Mouse (Mus musculus) embryonic stem cell, embryonic (primary cell): Measurements from ENCODE around the gene Tcfl5.

ENCODE experiments used
- CTCF ChIA-PET, 4 experiments: fragments of 300-600 bp in 2 of 4; fragments of 350-600 bp in 2 of 4; sonication (Branson Sonifier 250); formaldehyde crosslinking; loops; one replicate each; lab custom pipeline; 2022; ENCODE audit warnings: inconsistent platforms in 2 of 4; lab: Charles Lee
- POLR2A ChIA-PET, 4 experiments: fragments of 300-600 bp in 2 of 4; fragments of 350-600 bp in 2 of 4; sonication (Branson Sonifier 250); formaldehyde crosslinking; loops; one replicate each; lab custom pipeline; 2022; ENCODE audit warnings: antibody characterized with exemption in 4 of 4, inconsistent platforms in 1 of 4; lab: Charles Lee

Tcfl5 gene

DNA sequence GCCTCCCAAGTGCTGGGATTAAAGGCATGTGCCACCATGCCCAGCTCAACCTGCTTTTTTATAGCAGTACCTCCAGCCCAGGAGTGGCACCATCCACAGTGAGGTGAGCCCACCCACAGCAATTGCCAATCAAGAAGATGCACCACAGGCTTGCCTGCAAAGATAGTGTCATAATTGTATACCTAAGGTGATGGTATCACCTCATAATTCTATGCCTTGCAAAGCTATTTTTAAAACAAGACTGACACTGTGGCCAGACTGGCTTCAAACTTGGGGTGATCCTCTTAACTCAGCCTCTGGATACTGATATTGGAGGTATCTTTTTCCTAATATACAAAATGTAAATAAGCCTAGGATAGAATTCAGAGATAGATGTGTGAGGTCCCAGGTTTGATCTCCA is 1.1 kb upstream of the Tcfl5 start:
- ChIA-PET CTCF (interaction anchor here in 2 of 4 experiments (1.1 to 2.3 kb wide), 2 partner anchors 13 to 61 kb away, joined by 3 to 13 read pairs; no protein-coding TSS in a partner anchor), POLR2A (interaction anchor here in 2 of 4 experiments (1.0 to 2.9 kb wide), 12 partner anchors 13 to 136 kb away, joined by 3 to 19 read pairs (median 4); partner anchors contain the start of genes Ogfr (in 2 of the 2), Dido1 (in 1 of the 2) and Gid8 (in 1 of the 2))

DNA sequence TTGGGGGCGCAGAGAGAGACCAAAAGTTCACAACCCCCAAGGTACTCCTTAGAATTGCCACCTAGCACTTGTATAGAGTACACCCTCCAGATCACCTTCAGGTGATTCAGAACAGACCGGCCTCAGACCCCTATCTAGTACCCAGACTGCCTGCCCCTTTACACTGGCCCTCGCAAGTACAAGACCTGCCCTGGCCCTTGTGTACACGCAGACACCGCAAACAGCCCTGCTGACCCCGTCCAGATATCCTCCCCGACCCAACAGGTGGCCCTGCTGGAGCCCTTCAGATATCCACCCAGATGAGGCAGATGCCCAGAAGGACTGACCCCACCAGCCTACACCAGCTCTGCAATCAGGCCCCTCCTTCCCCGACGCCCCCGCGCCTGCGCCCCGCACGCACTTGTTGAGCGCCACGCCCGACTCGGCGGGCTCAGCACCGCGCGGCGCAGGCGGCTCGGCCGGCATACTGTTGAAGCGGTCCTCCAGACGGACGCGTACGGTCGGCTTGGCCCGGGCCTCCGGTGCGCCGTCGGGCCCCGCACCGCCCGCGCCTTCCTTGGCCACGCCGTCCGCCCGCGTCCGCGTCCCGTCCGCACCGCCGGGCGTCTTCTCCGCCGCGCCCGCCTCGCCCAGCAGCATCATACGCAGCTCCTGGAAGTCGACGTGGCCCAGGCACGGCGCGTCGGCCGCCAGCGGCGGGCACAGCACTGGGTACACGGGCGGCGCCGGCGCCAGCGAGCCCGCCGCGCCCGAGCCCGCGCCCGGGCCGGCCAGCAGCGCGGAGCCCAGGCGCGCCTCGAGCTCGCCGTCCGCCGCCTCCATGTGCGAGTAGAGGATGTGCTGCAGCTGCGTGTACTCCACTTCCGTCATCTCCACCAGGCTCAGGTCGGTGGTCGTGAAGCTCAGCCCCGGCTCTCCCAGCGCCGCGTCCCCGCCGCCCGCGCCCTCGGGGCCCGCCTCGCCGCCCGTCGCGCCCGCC is 643 bp downstream of the Tcfl5 start:
- POLR2A ChIA-PET = interaction anchor here in 3 of 4 experiments (0.7 to 2.9 kb wide), 36 partner anchors 11 to 385 kb away, joined by 3 to 19 read pairs (median 4); partner anchors contain the start of genes Dido1 (in 2 of the 3), Gid8 (in 2 of the 3), Ogfr (in 1 of the 3) and Rps21 (in 1 of the 3)
- CTCF ChIA-PET = interaction anchor here in 2 of 4 experiments (0.5 to 2.3 kb wide), 6 partner anchors 15 to 170 kb away, joined by 3 to 13 read pairs (median 4); no protein-coding TSS in a partner anchor

DNA sequence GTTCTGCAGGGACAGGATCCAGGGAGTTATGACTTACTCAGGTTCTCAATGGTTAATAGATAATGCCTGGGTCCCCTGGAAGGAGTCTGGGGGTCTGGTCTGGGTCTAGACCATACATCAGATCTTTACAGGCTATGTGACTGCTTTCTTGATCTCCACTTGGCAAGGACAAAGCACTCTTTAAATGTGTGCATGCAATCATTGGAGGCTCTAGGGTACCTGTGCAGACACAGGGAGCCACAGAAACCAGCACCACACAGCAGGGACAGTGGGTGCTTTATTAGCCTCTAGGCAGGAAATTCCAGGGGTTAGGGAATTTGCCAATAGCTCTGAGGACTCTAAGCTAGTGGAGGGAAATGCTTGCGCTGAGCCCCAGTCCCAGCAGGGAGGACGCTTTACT is 30.6 kb downstream of the Tcfl5 start:
- ChIA-PET CTCF (interaction anchor here in 1 of 4 experiments (0.6 kb wide), 1 partner anchor 568 kb away, joined by 3 read pairs; no protein-coding TSS in a partner anchor), POLR2A (interaction anchor here in 2 of 4 experiments (1.1 to 5.9 kb wide), 4 partner anchors 7 to 23 kb away, joined by 3 to 37 read pairs (median 4); partner anchors contain the start of gene Ogfr (in 1 of the 2))

DNA sequence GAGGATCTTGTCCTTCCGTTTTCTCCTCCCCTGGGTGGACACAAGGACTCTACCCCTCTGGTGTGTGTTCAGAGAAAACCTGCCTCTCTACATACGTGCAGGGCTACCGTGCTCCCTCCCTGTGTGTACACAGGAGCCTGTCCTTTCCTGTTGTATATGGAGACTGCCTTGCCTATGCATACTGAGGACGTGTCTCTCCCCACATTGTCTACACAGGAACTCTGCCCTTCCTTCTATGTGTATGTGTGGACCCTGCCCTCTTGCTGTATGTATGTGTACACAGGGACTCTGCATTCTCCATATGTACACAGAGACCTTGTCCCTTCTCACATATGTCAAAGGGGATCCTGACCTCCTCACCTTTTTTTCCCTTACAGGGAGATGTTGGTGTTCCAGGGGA is 32.2 kb downstream of the Tcfl5 start:
- POLR2A ChIA-PET = interaction anchor here in 1 of 4 experiments (0.6 to 2.4 kb wide), 3 partner anchors 21 to 120 kb away, joined by 3 to 6 read pairs (median 5); partner anchors contain the start of gene Ogfr
- CTCF ChIA-PET = no interaction called here

DNA sequence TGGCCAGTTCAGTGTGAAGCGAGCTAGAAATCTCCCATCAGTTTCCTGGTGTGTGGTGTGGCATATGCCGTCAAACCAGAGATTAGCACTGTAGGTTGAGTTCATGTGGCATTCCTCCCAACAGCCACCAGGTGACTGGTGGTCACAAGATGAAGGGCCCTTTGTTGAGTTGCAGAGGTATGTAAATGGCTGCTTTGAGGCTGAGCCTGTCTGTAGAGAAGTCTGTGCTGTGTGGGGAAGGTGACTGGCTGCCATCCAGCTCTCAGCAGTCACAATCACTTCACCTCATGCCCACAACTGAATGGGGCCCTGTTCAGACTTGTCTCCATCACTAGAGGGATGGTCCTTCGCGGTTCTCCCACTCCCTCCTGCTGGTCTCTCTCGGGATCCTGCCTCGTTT is 37.7 kb downstream of the Tcfl5 start:
- ChIA-PET POLR2A (interaction anchor here in 3 of 4 experiments (0.6 to 7.5 kb wide), 37 partner anchors 10 to 348 kb away, joined by 3 to 82 read pairs (median 4); partner anchors contain the start of genes Dido1 (in 2 of the 3), Gid8 (in 2 of the 3), Ogfr (in 2 of the 3) and Mrgbp (in 1 of the 3)), CTCF (interaction anchor here in 3 of 4 experiments (0.6 to 1.2 kb wide), 8 partner anchors 8 to 258 kb away, joined by 3 to 7 read pairs (median 3); no protein-coding TSS in a partner anchor)

DNA sequence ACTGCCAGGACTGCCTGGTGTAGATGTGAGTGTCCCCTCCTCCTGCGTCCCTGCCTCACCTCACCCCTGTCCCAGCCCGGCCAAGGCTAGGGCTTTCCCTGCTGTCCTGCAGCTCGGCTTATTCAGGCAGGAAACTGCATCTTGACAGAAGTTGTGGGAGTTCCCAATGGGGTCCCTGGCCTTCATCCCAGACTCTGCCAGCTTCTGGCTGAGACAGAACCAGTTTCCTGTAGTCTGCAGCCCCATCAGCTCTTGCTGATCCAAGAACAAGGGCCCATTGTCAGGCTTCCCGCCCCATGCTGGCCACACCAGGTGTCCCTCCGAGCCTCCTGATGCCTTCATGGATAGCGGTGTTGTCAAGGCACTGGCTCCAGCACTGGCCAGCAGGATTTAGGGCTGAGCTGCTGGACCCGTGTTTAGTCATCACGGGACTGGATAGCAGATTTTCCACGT is 41.9 kb downstream of the Tcfl5 start:
- CTCF ChIA-PET = interaction anchor here in 1 of 4 experiments (1.2 to 1.4 kb wide), 2 partner anchors 12 to 325 kb away, joined by 4 to 5 read pairs; partner anchors contain the start of gene Ogfr

DNA sequence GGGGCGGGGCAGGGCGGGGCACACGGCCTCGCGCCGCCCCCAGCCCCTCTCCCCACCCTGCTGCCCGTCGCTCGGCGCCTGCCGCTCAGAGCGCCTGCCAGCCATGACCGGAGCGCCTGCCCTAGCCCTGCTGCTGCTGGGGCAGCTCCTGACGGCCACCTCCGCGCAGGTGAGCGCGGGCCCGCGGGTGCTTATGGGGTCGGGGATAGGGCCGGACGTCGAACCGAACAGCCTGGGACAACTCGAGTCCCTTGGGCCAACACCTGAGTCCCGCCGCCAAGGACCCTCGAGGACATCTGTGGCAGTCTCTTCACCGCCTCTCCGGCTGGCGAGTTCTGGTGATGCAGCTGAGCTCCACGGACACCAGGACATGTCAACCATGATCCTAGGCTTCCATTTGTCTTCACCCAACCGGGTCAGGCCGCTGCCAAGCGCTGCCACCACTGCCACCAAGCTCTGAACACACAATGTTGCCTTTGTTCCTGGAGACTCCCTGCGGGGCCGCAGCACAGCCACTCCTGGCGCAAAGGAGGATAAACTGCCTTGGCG is 44.3 kb downstream of the Tcfl5 start:
- POLR2A ChIA-PET = interaction anchor here (0.7 to 2.4 kb wide), 11 partner anchors 8 to 14 kb away, joined by 3 to 12 read pairs (median 4); partner anchors contain the start of gene Ogfr (in 3 of the 4)
- CTCF ChIA-PET = interaction anchor here in 2 of 4 experiments (0.9 to 2.4 kb wide), 6 partner anchors 9 to 80 kb away, joined by 3 to 12 read pairs (median 4); partner anchors contain the start of gene Ogfr (in 1 of the 2)

More for the DNA sequence above, 41.9 kb downstream of the Tcfl5 start:
- POLR2A ChIA-PET = interaction anchor here in 3 of 4 experiments (0.6 to 1.7 kb wide), 4 partner anchors 11 to 289 kb away, joined by 3 to 7 read pairs (median 5); partner anchors contain the start of gene Ogfr (in 2 of the 3)

DNA sequence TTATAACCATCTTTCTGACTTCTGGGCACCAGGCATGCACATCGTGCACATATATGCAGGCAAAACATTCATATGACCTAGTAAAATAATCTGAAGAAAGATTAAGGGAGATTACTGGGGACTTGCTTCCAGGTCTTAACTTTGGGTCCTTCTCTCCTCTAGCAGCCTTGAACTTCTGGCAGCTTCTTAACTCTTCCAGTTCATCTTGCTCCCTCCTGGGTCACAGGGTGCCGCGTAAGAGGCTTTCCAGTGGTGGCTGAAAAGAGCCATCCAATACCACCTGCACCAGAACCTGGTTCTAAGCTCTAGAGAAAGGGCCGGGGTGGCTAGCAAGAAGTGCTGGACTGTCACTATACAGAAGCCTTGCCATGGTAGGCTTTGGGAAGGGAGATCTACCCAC is 45.0 kb downstream of the Tcfl5 start, which contains the start of gene Col9a3:
Gene Col9a3 (plus strand): TSS at position 301 of the 400 bp plus-strand sequence.
- CTCF ChIA-PET = interaction anchor here in 3 of 4 experiments (0.9 to 2.1 kb wide), 5 partner anchors 11 to 125 kb away, joined by 3 to 9 read pairs (median 3); no protein-coding TSS in a partner anchor
- POLR2A ChIA-PET = interaction anchor here (0.7 to 2.4 kb wide), 12 partner anchors 8 to 140 kb away, joined by 3 to 12 read pairs (median 4); partner anchors contain the start of genes Ogfr (in 3 of the 4) and Mrgbp (in 1 of the 4)

DNA sequence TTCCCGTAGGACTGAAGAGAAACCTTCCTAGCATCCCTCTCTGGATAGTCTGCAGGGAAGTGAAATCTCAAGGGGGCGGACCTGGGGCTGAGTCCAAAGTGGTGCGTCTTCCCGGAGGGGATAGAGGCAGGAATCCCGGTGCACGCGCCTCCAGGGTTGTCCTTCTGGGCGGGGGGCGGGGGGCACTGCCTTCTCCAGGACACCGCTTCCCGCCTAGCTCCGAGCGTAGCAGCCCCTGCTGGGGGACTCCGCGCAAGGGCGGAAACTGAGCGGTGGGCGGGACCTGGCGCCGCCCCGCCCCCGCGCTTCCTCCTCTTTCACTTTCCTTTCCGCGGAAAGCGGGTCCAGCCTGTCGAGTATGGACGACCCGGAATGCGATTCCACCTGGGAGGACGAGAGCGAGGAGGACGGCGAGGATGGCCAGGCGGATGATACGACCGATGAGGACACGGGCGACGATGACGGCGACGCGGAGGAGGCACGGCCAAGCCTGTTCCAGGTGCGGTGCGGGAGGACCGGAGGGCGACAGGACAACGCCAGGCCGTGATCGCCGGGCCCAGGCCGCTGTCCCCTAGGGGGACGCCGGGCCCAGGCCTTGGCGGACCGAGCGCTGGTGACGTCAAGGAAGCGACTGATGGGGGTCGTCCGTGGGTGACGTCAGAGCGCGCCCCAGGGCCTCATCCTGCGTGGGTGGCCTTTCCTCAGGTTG is 53.2 kb downstream of the Tcfl5 start, which contains the start of gene Ogfr:
Gene Ogfr (plus strand): TSS at position 123 of the 709 bp plus-strand sequence.
- ChIA-PET POLR2A (interaction anchor here (0.6 to 8.6 kb wide), 35 partner anchors 8 to 598 kb away, joined by 3 to 82 read pairs (median 4); partner anchors contain the start of genes Col9a3 (in 3 of the 4), Dido1 (in 2 of the 4), Gid8 (in 2 of the 4) and Rps21 (in 2 of the 4)), CTCF (interaction anchor here (0.5 to 3.9 kb wide), 20 partner anchors 8 to 375 kb away, joined by 3 to 18 read pairs (median 3); partner anchors contain the start of genes Bhlhe23 (in 1 of the 4) and Mrgbp (in 1 of the 4))

DNA sequence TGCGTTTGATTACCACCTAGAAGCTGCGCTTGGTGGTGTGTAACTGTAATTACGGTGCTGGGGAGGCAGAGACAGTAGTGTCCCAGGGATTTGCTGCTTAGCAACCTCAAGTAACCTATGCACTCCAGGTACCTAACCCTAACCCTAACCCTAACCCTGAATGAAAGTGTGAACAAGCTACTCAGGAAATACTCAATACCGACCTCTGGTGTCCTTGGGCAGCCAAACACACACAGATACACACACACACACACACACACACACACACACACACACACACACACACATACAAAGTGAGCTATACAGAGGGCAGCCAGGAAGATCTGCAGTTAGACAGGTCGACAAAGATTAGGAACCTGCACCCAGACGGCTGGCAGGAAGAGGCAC is 53.8 kb downstream of the Tcfl5 start:
- ChIA-PET POLR2A (interaction anchor here in 3 of 4 experiments (0.6 to 8.6 kb wide), 27 partner anchors 8 to 567 kb away, joined by 3 to 82 read pairs (median 4); partner anchors contain the start of genes Col9a3 (in 3 of the 3), Rps21 (in 2 of the 3), Tcfl5 (in 2 of the 3) and Dido1 (in 1 of the 3)), CTCF (interaction anchor here (0.6 to 3.9 kb wide), 27 partner anchors 10 to 1365 kb away, joined by 3 to 18 read pairs (median 3); partner anchors contain the start of gene Bhlhe23 (in 1 of the 4))

DNA sequence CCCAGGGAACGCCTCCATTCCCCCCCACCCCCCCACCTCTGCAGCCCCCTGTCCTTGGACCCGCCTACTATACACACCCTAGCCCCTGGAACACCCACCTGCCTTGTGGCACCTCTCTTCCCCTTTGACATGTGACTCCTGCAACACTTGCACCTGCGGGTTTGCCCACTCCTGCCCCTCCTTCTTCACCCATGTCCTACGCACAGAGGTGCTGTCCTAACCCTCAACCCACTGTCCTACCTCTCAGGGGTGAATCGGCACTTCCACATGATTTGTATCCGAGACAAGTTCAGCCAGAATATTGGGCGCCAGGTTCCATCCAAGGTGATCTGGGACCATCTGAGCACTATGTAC is 59.4 kb downstream of the Tcfl5 start:
- ChIA-PET CTCF (interaction anchor here in 1 of 4 experiments (1.0 kb wide), 1 partner anchor 162 kb away, joined by 3 read pairs; no protein-coding TSS in a partner anchor), POLR2A (interaction anchor here in 2 of 4 experiments (0.9 to 1.7 kb wide), 8 partner anchors 15 to 326 kb away, joined by 3 to 8 read pairs (median 4); partner anchors contain the start of genes Col9a3 (in 1 of the 2) and Rps21 (in 1 of the 2))

DNA sequence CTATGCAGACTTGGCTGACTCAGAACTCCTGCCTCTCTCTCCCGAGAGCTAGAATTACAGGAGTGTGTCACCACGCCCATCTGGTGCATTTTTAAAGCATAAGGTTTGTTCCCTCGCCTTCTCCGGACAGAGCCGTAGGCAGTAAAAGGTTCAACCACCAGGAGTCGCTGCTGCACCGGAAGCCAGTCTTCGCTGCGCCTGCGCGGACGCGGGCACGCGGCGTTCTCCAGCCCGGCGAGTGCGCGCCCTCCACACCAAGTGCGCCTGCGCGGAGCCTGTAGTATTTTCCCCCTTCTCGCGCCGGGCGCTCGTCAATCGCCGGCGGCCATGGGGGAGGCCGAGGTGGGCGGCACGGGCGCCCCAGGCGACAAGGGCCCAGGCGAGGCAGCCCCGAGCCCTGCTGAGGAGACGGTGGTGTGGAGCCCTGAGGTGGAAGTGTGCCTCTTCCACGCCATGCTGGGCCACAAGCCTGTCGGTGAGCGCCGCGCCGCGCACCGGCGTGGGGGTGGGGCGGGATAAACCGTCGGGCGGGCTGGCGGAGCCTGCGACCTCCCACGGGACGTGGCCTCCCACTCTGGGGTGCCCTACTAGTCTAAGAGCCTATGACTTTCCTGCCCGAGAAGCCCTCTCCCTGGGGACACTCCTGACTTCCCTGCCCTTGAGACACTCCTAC is 59.9 kb downstream of the Tcfl5 start:
- POLR2A ChIA-PET = interaction anchor here (0.6 to 1.8 kb wide), 25 partner anchors 9 to 325 kb away, joined by 3 to 7 read pairs (median 4); partner anchors contain the start of genes Col9a3 (in 1 of the 4), Rps21 (in 1 of the 4) and Tcfl5 (in 1 of the 4)
- CTCF ChIA-PET = interaction anchor here (0.6 to 2.6 kb wide), 37 partner anchors 8 to 311 kb away, joined by 3 to 24 read pairs (median 4); no protein-coding TSS in a partner anchor

DNA sequence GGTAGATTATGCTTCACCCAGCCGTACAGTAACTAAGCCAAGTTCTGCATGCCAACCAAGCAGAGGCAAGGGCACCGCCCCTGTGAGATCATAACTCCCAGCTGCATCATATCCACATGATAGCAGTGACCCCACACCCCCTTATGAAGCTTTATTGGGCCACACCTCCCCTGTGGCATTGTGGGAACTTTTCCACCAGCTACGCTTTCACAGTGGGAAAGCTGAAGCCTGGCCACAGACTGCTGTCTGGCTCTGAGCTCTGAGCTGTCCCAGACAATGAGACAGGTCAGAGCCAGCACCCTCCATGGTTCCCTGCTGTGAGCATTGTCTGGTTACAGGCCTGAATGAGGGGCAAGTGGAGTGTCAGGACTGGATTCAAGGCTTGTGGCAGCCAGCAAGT is 61.5 kb downstream of the Tcfl5 start, which contains the start of gene Mrgbp:
Gene Mrgbp (plus strand): TSS at position 303 of the 400 bp plus-strand sequence.
- CTCF ChIA-PET = interaction anchor here (0.7 to 2.6 kb wide), 20 partner anchors 10 to 305 kb away, joined by 3 to 24 read pairs (median 6); partner anchors contain the start of gene Col9a3 (in 1 of the 4)
- POLR2A ChIA-PET = interaction anchor here in 3 of 4 experiments (0.6 to 2.0 kb wide), 13 partner anchors 8 to 323 kb away, joined by 3 to 7 read pairs (median 4); partner anchors contain the start of genes Col9a3 (in 1 of the 3), Ogfr (in 1 of the 3), Rps21 (in 1 of the 3) and Tcfl5 (in 1 of the 3)

DNA sequence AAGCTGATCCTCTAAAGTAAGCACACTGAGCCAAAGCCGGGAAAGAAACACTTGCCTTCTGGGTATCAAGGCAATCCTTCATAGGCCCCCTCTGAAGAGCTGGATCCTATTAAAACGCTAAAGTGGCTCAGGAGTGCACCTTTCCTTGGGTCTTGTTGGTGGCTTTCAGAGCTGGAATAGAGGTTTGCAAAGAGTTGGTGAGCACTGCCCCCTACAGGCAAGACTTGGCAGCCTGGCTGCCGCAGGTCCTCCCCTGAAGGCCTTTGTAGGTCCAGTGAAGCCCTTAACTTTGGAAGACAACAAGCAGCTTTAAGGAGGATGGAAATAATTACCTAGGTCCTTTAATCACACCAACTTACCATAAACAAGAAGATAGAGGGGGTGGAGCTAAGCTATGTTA is 63.8 kb downstream of the Tcfl5 start:
- POLR2A ChIA-PET = interaction anchor here in 3 of 4 experiments (0.6 to 1.5 kb wide), 12 partner anchors 9 to 303 kb away, joined by 3 to 7 read pairs (median 3); partner anchors contain the start of gene Ogfr (in 2 of the 3)
- CTCF ChIA-PET = interaction anchor here (0.6 to 4.4 kb wide), 69 partner anchors 8 to 371 kb away, joined by 3 to 37 read pairs (median 4); partner anchors contain the start of genes Ogfr (in 2 of the 4), Bhlhe23 (in 1 of the 4) and Col9a3 (in 1 of the 4)
